Mouse (Mus musculus): Measurements from ENCODE around the gene Scaf8. TPM values are rescaled to one million over a fixed set of nuclear protein-coding genes. Genes with fewer than 3 reads are reported as not detected.
"Not testable (repeated sequence)": the region's sequence is repeated elsewhere in the genome, so short reads cannot be mapped to it uniquely, and the experiment has no call there.

The Scaf8 gene
- polyA plus RNA-seq, 2 experiments from 2014 or later: 23.4 to 25.5 TPM

DNA sequence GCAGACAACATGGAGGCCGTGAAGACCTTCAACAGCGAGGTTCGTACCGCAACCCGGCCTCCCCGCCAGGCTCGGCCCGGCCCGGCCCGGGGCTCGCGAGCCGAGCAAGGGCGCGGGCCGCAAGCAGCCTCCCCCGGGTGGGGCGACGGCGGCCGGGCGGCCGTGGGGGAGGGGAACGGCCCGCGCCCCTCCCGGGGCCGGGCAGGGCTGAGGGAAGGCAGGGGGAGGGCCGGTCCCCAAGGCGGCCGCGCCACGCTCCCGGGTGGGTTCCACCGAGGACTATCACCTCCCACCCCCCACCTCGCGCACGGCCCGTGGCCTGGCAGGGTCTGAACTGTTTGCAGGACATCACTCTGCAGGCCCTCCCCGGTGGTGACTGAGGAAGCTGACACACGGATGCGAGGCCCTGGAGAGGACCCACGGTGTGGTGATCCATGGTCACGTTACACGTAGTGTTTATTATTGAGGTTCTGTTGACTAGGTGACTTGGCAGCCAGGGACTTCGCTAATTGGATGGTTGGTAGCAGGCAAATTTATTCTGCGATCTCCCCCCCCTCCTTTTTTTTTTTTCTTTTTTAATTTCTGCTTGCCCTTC is 705 bp downstream of the Scaf8 start:
- ATAC-seq: peak; percentile 41

DNA sequence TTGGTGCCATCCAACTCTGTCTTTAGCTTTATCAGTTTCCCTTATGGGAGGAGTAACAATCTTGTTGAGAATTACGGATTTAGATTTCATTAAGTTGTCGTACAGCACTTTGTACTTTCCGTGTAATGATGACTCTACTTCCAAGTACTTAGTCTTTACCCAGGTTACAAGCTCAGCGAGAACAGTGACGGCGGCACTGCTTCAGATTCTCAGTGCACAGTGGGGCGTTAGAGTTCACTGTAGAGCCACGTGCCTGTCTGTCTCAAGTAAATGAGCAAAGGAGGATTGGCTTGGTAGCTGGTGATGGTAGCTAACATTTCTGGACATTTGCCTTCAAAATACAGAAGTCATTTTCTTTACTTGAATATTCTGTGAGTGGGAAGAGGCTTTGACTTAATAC is 6.2 kb downstream of the Scaf8 start:
- ATAC-seq: peak; percentile 32

GRCm38 (mm10) chr17:3123581-3123980 is 8.8 kb downstream of the Scaf8 start:
- not testable (repeated sequence) for ATAC-seq

DNA sequence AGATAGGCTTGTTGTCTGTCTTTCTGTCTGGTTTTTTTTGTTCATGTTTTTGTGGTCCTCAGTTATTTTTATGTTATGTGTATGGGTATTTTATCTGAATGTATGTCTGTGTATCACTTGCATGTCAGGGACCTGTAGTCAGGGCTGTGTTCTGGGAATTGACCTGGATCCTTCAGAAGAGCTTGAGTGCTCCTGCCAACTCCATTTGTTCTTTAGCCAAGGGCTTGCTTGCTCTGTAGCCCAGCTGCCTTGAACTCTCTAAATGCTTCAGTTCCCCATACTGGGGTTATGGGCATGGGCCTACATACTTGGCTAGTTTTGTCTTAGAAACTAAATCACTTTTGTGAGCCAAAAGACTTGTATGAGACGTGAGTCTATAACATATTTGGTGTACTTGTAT is 13.9 kb downstream of the Scaf8 start:
- ATAC-seq: no peak

GRCm38 (mm10) chr17:3129791-3130190 is 15.0 kb downstream of the Scaf8 start:
- ATAC-seq: peak; percentile 76

DNA sequence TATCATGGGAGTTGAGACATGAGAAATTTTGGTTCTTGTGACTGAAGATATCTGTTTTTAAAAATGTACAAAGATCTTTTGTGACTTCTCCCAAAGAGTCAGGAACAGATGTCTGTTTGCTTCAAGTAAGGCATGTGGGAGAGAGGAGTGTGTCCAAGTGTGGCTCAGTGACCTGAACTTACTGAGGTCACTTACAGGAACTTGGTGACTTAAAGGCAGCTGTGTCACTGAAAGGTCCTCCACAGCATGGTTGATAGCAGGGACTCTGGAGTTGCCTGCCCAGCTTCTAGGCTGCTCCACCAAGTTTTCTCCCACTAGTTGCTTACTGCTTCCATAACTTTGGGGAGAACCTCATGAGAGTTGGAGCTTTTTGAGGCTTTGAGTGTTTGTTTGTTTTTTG is 20.6 kb downstream of the Scaf8 start:
- ATAC-seq: no peak

- peak; percentile 63 for ATAC-seq
Observed at GRCm38 (mm10) chr17:3136127-3136526, 21.4 kb downstream of the Scaf8 start.

- ATAC-seq: peak; percentile 82
Observed at GRCm38 (mm10) chr17:3138387-3138786, 23.6 kb downstream of the Scaf8 start.

DNA sequence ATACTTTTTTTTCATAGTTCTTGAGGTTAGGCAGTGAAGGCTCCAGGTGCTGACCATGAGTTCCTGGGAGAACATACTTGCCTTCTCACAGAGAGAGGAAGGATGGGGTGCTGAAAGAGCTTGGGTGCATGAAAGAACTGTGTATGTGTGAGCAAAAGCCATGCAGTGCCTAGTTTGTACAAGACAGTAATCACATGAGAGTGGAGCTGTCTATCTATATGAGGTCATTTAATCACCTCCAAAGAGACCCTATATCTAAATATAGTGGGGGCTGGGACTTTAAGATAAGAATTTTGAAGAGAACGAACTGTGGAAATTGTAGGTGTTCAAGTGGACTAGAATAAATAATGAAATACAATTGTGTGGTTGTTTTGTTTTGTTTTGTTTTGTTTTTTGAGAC is 25.3 kb downstream of the Scaf8 start:
- no peak for ATAC-seq

- no peak for ATAC-seq
Observed at GRCm38 (mm10) chr17:3148853-3149252, 34.1 kb downstream of the Scaf8 start.

DNA sequence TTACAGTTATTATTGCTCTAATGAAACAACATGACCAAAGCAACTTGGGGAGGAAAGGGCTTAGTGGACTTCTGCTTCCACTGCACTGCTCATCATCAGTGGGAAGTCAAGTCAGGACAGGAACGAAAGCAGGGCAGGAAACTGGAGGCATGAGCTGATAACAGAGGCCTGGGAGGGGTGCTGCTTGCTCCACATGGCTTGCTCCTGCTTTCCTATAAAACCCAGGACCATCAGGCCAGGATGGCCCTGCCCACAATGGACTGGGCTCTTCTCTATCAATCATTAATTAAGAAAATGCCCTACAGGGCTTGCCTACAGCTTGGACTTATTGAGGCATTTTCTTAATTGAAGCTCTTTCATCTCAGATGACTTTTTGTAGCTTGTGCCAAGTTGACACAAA is 34.8 kb downstream of the Scaf8 start:
- ATAC-seq: no peak

DNA sequence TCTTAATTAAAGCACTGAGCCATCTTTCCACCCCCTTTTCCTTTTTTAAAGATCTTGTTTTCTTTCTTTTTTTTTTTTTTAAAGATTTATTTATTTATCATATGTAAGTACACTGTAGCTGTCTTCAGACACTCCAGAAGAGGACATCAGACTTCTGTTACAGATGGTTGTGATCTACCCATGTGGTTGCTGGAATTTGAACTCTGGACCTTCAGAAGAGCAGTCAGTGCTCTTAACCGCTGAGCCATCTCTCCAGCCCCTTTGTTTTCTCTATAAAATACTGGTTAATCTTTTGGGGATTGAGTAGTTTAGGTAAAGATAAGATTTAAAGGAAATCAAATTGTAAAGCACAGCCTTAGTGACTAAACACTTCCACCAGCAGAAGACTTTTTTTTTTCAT is 35.9 kb downstream of the Scaf8 start:
- not testable (repeated sequence) for ATAC-seq

GRCm38 (mm10) chr17:3151181-3151580 is 36.4 kb downstream of the Scaf8 start:
- no peak for ATAC-seq

DNA sequence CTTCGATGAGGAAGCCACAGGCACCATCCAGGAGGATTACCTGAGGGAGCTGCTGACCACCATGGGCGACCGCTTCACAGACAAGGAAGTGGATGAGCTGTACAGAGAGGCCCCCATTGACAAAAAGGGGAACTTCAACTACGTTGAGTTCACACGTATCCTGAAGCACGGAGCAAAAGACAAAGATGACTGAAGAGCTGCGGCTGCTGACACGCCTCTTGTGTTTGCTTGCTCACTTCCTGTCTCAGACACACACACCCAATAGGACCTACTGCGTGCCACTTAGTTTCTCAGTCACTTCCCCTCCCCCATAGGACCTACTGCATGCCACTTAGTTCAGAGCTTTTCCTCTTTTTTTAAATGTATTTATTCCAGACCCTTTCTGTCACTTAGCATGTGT is 41.4 kb downstream of the Scaf8 start:
- ATAC-seq: peak; percentile 98

GRCm38 (mm10) chr17:3157016-3157415 is 42.2 kb downstream of the Scaf8 start:
- ATAC-seq: no peak

DNA sequence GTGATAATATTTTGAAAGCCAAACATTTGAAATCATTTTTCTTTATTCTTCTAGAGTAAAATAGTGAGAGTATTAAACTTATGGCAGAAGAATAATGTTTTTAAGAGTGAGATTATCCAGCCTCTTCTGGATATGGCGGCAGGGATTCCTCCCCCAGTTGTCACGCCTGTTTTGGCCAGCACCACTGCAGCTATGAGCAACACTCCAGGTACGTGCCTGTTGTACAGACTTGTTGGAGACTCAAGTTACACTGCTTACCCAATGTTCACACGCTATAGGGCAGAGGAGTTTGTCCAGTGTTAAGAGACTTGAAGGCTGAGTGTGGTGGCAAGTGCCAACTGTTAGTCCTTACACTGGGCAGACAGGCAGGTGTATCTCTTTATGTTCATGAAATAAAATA is 48.1 kb downstream of the Scaf8 start:
- no peak for ATAC-seq

DNA sequence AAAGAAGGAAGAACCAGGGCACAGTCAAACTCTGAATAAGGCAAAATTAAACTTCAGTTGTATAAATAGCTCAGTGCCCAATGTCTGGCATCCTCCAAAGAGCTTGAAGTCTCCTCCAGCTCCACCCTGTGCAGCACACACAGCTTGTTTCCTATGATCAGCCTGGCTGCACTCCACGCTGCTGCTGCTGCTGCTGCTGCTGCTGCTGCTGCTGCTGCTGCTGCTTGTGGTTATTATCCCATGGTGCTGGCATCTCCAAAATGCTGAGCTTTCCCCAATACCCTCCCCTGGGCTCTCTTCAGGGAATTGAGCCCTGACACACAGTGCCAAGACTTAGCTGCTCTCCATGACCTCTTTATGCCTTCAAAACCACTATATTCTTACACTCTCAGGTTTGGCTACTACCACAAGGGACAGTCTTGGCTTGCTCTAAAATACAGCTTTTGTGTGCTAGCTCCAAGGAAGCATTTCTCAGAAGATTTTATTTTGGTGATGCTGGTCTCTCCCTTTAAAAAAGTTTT is 65.7 kb downstream of the Scaf8 start:
- ATAC-seq: not testable (repeated sequence)

DNA sequence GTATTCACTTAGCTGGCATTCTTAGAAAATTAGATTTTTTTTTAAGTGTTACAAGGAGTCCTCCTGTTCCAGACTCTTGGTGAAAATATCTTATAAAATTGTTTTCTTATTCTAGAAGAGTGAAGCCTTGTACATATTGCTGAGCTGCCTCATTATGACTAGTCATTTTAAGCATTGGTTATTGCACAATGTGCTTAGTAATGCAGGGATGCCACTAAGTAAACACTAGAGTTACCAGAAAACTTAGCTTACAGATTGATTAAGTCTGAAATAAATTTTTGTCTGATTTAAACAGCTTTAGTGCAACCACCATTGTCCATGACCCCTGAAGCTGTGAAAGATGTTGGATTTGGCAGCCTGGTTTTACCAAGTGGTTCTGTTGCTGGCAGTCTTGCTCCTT is 80.7 kb downstream of the Scaf8 start:
- ATAC-seq: not testable (repeated sequence)

DNA sequence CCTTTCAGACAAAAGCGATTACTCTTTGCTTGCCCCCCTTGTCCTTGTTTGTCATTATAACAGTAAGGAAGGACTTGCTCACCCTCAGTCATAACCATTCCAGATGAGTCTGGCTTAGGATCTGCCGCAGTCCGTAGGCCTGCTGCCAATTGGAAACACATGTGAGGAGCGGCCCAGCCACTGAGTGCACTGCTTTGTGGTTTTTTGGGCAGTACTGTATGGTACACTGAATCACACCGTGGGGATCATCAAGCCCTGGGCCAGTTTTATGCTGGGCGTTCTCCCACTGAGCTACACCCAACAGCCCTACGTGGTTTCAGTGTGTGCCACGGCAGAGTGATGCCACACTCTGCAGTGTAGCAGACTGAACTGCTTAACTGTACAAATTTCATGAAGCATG is 85.6 kb downstream of the Scaf8 start:
- no peak for ATAC-seq

DNA sequence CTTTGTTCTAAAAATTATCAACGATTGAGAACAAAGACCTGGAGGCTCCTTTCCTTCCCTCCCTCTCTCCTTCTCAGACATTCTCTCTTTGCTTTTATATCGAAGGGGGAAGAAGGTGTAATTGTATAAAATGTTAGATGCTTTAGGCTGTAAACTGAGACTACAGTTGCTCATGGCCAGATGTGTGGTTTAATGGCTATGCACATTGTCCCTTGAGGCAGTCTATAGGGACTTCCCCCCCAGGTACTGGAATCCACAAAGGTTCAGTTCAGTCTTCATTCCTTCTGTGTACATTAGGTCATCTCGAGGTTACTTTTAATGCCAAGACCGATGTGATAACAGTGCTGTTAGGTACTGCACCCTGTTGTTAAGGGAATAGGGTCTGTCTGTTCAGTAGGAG is 89.1 kb downstream of the Scaf8 start:
- ATAC-seq: no peak

GRCm38 (mm10) chr17:3204826-3205405 is 90.1 kb downstream of the Scaf8 start:
- ATAC-seq: no peak

GRCm38 (mm10) chr17:3206527-3207398 is 92.0 kb downstream of the Scaf8 start:
- no peak for ATAC-seq

GRCm38 (mm10) chr17:3207529-3208240 is 92.9 kb downstream of the Scaf8 start:
- no peak for ATAC-seq

Data from CD4-positive, CD25-positive, alpha-beta regulatory T cell, adult 4 months (primary cell).